In the genomic region with DNA sequence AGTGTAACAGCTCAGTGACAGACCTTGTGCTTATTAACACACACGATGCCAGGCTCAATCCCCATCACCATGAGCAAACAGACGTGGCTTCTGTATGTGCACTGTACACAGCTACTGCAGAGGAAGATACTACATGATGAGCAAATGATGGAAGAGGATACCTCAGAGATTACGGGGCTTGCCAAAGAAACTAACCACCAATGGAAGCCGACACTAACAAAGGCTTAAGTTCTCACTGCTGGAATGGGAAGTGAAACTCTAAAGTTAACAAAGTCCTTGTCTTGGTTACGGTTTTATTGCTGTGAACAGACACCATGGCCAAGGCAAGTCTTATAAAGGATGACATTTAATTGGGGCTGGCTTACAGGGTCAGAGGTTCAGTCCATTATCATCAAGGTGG, we compare ENCODE assay signal across 19 mouse cellular contexts. TPM values are rescaled to one million over a fixed set of nuclear protein-coding genes. Genes with fewer than 3 reads are reported as not detected.
DNase-seq lines count a peak whose midpoint lies in the region; ATAC-seq lines count a peak whose summit lies in the region.
"Had no signal": no experiment of that assay in that cellular context is flagged by ENCODE, and none has a peak within 500 bp of the region (broad histone marks: within the 10 kb centered on the region; RNA-seq: fewer than 3 reads in every experiment).

No protein-coding gene starts in this region.

- peak; percentile 71 for DNase-seq in A20 (ENCODE audit: low read depth, low spot score)
- DNase-seq in B cell, adult 2 months = peak; percentile 11 to 20
- peak; percentile 74 for DNase-seq in splenic B cell, adult 2 months (ENCODE audit: low read depth, low spot score)
- no peak for DNase-seq in heart, postnatal 36 days
- DNase-seq in right cerebral cortex, postnatal 10 days (ENCODE audit: low spot score in 2 of 2) = no peak
- DNase-seq: adrenal gland, adult 2 months; adrenal gland, postnatal 36 days; cerebellum, adult 11 months; cerebellum, adult 9-10 months; cerebellum, postnatal 36 days; forebrain, postnatal 0 days; gastrocnemius, postnatal 14 days; heart, postnatal 4 days had no signal

- no peaks in the 10 kb centered on the region; the same call in none of the 2 replicates for H3K36me3 ChIP-seq in splenic B cell, adult 2 months (ENCODE audit: control insufficient read depth, insufficient read depth, low read length, poor library complexity, severe bottlenecking)

- peak; percentile 63 for ATAC-seq in granulocyte monocyte progenitor cell, adult 5-6 weeks (replicated peaks; ENCODE audit: poor library complexity, severe bottlenecking)
- ATAC-seq: forebrain, embryonic 13.5 days; forebrain, postnatal 0 days; hindbrain, embryonic 16.5 days; inflammation-experienced regulatory T-cells, adult 6 months had no signal

- intact Hi-C loops in heart, postnatal 36 days (cut with DNase I) = no loop called here

- H3K27me3 ChIP-seq in splenic B cell, adult 2 months (ENCODE audit: control insufficient read depth, insufficient read depth, low read length, poor library complexity, severe bottlenecking) = no peaks in the 10 kb centered on the region
- H3K27me3 ChIP-seq: forebrain, embryonic 13.5 days; heart, embryonic 13.5 days; hindbrain, embryonic 12.5 days had no signal

RNA-seq across cellular contexts. Expression of a gene that starts 40.5 kb away (rescaled TPM):
- 5.9 and 6.1 TPM in 2 replicates for total RNA-seq in granulocyte monocyte progenitor cell, adult 5-6 weeks (2014; fragmentation: Nextera tagmentation)
- total RNA-seq in granulocyte monocyte progenitor cell, adult 5-6 weeks (2017) = 2.0 TPM in 2 replicates
- 10 to 100 TPM; 22.3 to 32.9 TPM for total RNA-seq in heart, postnatal 36 days (2021)

RNA-seq across cellular contexts. Expression of a gene that starts 41.7 kb away (rescaled TPM):
- 16.3 and 18.2 TPM in 2 replicates for total RNA-seq in granulocyte monocyte progenitor cell, adult 5-6 weeks (2014; fragmentation: Nextera tagmentation)
- total RNA-seq in granulocyte monocyte progenitor cell, adult 5-6 weeks (2017) = 9.9 and 10.1 TPM in 2 replicates
- total RNA-seq in heart, postnatal 36 days (2021) = 10 to 100 TPM; 66.0 to 79.2 TPM

Comparison
In these comparisons a context has a peak if more than half of its experiments do, and no peak if none do; other contexts are left out.
1. DNase-seq: peak in A20 (single experiment), B cell, adult 2 months (2 of 2) and splenic B cell, adult 2 months (single experiment); none in heart, postnatal 36 days (0 of 2) and right cerebral cortex, postnatal 10 days (0 of 2).